Mouse (Mus musculus) lung, postnatal 0 days (tissue): ENCODE measurements around the gene Syncrip. TPM values are rescaled to one million over a fixed set of nuclear protein-coding genes. Genes with fewer than 3 reads are reported as not detected.

Source experiments
- ATAC-seq: fragments of 200-750 bp; cut with Nextera tagmentation; 2 replicates; pipeline ENCODE4 v1.8.0; 2017; ENCODE audit warnings: moderate library complexity
- DNase-seq: peaks from one replicate; pipeline ENCODE4 v3.0.0-alpha.2; 2016; ENCODE audit warnings: low spot score
- H3K27ac ChIP-seq: fragments of 300-500 bp; sonication (generic); 2 replicates; pipeline ENCODE4 v1.5.1; 2014; ENCODE audit warnings: antibody characterized with exemption, mild to moderate bottlenecking, low read length, mixed read lengths
- H3K27me3 ChIP-seq: fragments of 300-500 bp; sonication (generic); replicated peaks from 2 replicates; pipeline ENCODE4 v1.6.1; 2014; ENCODE audit warnings: low read length, mixed read lengths; ENCODE audit not compliant: insufficient read depth
- H3K36me3 ChIP-seq: fragments of 300-500 bp; sonication (generic); 2 replicates; pipeline ENCODE4 v1.6.1; 2014; ENCODE audit warnings: low read length, mixed read lengths; ENCODE audit not compliant: insufficient read depth
- H3K4me1 ChIP-seq: fragments of 300-500 bp; sonication (generic); 2 replicates; pipeline ENCODE4 v1.6.1; 2014; ENCODE audit warnings: antibody characterized with exemption, low read depth, low read length, mixed read lengths; ENCODE audit not compliant: insufficient read depth
- H3K4me2 ChIP-seq: fragments of 300-500 bp; sonication (generic); replicated peaks from 2 replicates; pipeline ENCODE4 v1.6.1; 2014; ENCODE audit warnings: low read depth, mild to moderate bottlenecking, low read length, moderate library complexity, mixed read lengths
- H3K4me3 ChIP-seq: fragments of 300-500 bp; sonication (generic); 2 replicates; pipeline ENCODE4 v1.5.1; 2014; ENCODE audit warnings: low read depth, low read length
- H3K9ac ChIP-seq: fragments of 300-500 bp; sonication (generic); replicated peaks from 2 replicates; pipeline ENCODE4 v1.6.1; 2014; ENCODE audit warnings: low read depth, mild to moderate bottlenecking
- H3K9me3 ChIP-seq: fragments of 300-500 bp; sonication (generic); 2 replicates; pipeline ENCODE4 v1.6.1; 2016; ENCODE audit warnings: low read length, mixed read lengths
- CTCF ChIP-seq: IDR thresholded peaks from 2 replicates; pipeline ENCODE4 v1.5.1; 2016; ENCODE audit warnings: antibody characterized with exemption, mild to moderate bottlenecking
- EP300 ChIP-seq: IDR thresholded peaks from 2 replicates; pipeline ENCODE4 v1.6.1; 2016; ENCODE audit warnings: antibody characterized with exemption, mild to moderate bottlenecking, control low read depth
- WGBS: fragments of 180-500 bp; shearing (Covaris S2); extraction: QIAGEN DNeasy Blood & Tissue Kit; methylation state at CpG from one replicate; pipeline ENCODE4 v1.1.7; 2014; 5-methylcytosine and 5-hydroxymethylcytosine counted together
- polyA plus RNA-seq: library from polyadenylated mRNA; unstranded; fragments of >200 nt; fragmentation: Nextera tagmentation; extraction: Ambion mirVana; gene quantifications from 2 replicates; pipeline ENCODE4 v1.2.1, GENCODE M21; 2015

Syncrip gene
- polyA plus RNA-seq, 1 experiment from 2014 or later, result 36.0 TPM

DNA sequence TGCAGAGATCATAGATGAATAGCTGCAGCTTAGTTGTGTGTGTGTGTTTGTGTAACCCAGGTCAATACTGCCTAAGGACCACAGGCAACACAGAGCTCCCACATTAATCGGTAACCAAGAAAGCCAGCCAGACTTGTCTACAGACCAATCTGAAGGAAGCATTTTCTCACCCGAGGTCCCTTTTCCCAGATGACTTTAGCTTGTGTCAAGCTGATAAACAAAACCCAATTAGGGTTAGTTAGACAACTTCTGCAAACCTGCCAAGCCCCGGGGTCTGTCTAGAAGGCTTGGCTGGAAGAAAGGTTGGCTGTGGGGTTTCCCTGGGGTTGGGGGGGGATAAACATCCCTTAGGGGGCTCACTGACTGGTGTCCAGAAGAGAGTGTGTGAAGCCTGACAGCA lies 42.4 kb upstream of the Syncrip start:
- TF ChIP-seq EP300, result no peak
- TF ChIP-seq CTCF, result no peak
- H3K4me2 ChIP-seq, result no peak overlapping the region
- no peaks in the 10 kb centered on the region for H3K27me3 ChIP-seq
- ATAC-seq, result no peak
- 62% methylated on average over 3 of the region's 3 CpGs for WGBS
- H3K4me1 ChIP-seq, result 0 out of 2 replicates have a peak, but pooled peaks cover 4% of the 10 kb centered on the region
- H3K4me3 ChIP-seq, result no peak overlapping the region
- H3K9me3 ChIP-seq, result no peaks in the 10 kb centered on the region
- DNase-seq, result no peak
- no peak overlapping the region for H3K9ac ChIP-seq
- no peak overlapping the region for H3K27ac ChIP-seq
- no peaks in the 10 kb centered on the region for H3K36me3 ChIP-seq

GRCm38 (mm10) chr9:88524367-88524766 lies 42.0 kb upstream of the Syncrip start:
- Histone ChIP-seq H3K4me2 (no peak overlapping the region), H3K36me3 (no peaks in the 10 kb centered on the region), H3K27ac (no peak overlapping the region), H3K4me3 (no peak overlapping the region), H3K4me1 (0 out of 2 replicates have a peak, but pooled peaks cover 4% of the 10 kb centered on the region), H3K27me3 (no peaks in the 10 kb centered on the region), H3K9me3 (no peaks in the 10 kb centered on the region), H3K9ac (no peak overlapping the region)
- WGBS, result 89% methylated on average over 2 of the region's 2 CpGs
- no peak for TF ChIP-seq EP300
- TF ChIP-seq CTCF, result no peak
- DNase-seq (no peak), ATAC-seq (no peak)

GRCm38 (mm10) chr9:88523335-88523668 lies 40.9 kb upstream of the Syncrip start:
- 1% methylated on average over 16 of the region's 16 CpGs for WGBS
- ATAC-seq (no peak), DNase-seq (no peak)
- Histone ChIP-seq H3K9me3 (no peaks in the 10 kb centered on the region), H3K4me2 (peak overlapping the region; percentile 65), H3K9ac (no peak overlapping the region), H3K4me3 (peak overlapping the region; percentile 64), H3K4me1 (0 out of 2 replicates have a peak, but pooled peaks cover 4% of the 10 kb centered on the region), H3K27me3 (no peaks in the 10 kb centered on the region), H3K36me3 (no peaks in the 10 kb centered on the region), H3K27ac (peak overlapping the region; percentile 92; the same call in 1 of the 2 replicates)
- TF ChIP-seq CTCF (no peak), EP300 (no peak)

GRCm38 (mm10) chr9:88522569-88523334 lies 40.4 kb upstream of the Syncrip start:
- peak; percentile 40; the same call in 1 of the 2 replicates for TF ChIP-seq EP300
- peak; percentile 71 for TF ChIP-seq CTCF

DNA sequence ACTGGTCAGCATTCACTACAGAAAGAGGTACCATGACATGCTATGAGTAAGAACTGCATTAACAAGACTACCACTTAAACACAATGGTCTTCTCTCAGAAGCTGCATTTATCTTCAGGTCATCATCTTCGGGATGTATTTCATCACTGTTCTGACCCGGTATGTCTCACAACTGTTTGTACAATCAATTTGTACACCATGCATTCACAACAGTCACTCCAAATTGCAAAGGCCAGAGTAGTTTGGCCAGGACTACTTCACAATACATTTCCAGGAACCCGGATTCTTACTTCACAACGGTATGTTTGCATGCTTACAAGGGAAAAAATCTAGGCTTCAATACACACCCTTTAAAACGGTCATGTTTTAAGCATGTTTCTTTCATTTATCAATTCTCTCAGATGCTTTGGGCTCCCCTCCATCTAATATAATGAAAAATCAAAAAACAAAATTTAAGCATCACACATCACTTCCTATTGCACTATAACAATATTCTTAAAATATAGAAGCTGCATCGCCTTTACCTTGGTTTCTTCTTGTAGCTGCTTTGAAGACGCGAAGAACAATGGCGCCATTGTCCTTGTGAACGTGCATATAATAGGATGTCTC lies 39.7 kb upstream of the Syncrip start:
- H3K4me3 ChIP-seq, result peak overlapping the region; percentile 64
- DNase-seq (peak; percentile 48), ATAC-seq (no peak)
- 0% methylated on average over 10 of the region's 10 CpGs for WGBS
- no peak; the same call in 1 of the 2 replicates for TF ChIP-seq EP300
- TF ChIP-seq CTCF, result no peak
- peak overlapping the region; percentile 92 for H3K27ac ChIP-seq
- H3K4me2 ChIP-seq, result peak overlapping the region; percentile 77
- H3K9ac ChIP-seq, result peak overlapping the region; percentile 82
- 0 out of 2 replicates have a peak, but pooled peaks cover 4% of the 10 kb centered on the region for H3K4me1 ChIP-seq
- H3K9me3 ChIP-seq, result no peaks in the 10 kb centered on the region
- H3K27me3 ChIP-seq, result no peaks in the 10 kb centered on the region
- H3K36me3 ChIP-seq, result no peaks in the 10 kb centered on the region

More at GRCm38 (mm10) chr9:88522569-88523334, 40.4 kb upstream of the Syncrip start:
- Histone ChIP-seq H3K4me3 (peak overlapping the region; percentile 64), H3K4me2 (peak overlapping the region; percentile 77), H3K27me3 (no peaks in the 10 kb centered on the region), H3K9me3 (no peaks in the 10 kb centered on the region), H3K27ac (peak overlapping the region; percentile 92), H3K9ac (peak overlapping the region; percentile 82), H3K4me1 (0 out of 2 replicates have a peak, but pooled peaks cover 4% of the 10 kb centered on the region), H3K36me3 (no peaks in the 10 kb centered on the region)
- DNase-seq, result peak; percentile 99
- WGBS, result 1% methylated on average over 62 of the region's 69 CpGs
- ATAC-seq, result peak; percentile 93

DNA sequence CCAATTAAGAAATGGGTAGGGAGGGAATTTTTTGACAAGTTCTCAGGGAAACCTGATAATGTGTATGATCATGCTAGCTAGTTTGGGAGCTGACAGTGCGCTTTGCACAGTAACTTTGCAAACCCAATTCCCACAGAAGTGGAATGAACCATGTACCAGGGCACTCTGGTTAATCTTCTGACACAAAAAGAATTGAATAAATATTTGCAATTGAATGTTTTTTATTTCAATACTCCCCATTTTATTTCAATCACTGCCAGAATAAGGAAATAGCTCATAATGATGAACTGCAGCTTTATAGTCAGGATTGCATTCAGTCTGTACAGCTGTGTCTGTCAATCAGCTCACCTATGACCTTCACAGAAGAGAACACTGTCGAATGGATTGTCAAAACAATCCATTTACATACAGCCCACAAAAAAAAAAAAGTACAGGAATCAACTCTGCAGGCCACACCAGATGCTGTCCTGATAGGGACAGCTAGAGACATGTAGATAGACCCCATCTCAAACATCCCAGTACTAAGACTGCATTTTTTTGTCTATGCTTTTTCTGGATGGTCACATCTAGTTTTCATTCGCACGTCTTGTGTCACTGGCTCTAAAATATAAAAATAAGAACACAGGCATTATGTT lies 38.6 kb upstream of the Syncrip start:
- Histone ChIP-seq H3K4me1 (0 out of 2 replicates have a peak, but pooled peaks cover 4% of the 10 kb centered on the region), H3K36me3 (no peaks in the 10 kb centered on the region), H3K27ac (no peak overlapping the region), H3K4me3 (no peak overlapping the region), H3K4me2 (peak overlapping the region; percentile 77; the same call in 1 of the 2 replicates), H3K9me3 (no peaks in the 10 kb centered on the region), H3K27me3 (no peaks in the 10 kb centered on the region), H3K9ac (no peak overlapping the region)
- DNase-seq (no peak), ATAC-seq (no peak)
- 22% methylated on average over 4 of the region's 4 CpGs for WGBS
- no peak for TF ChIP-seq EP300
- no peak for TF ChIP-seq CTCF
